Mouse (Mus musculus) CH12.LX (cell line): Measurements from ENCODE around the gene Olfr524. TPM values are rescaled to one million over a fixed set of nuclear protein-coding genes. Genes with fewer than 3 reads are reported as not detected.

ENCODE experiments used
- DNase-seq: peaks from one replicate; pipeline ENCODE4 v3.0.0-alpha.2; 2013; ENCODE audit errors: extremely low read depth
- H3K27ac ChIP-seq: 2 replicates; pipeline ENCODE4 v1.5.1; 2012; ENCODE audit warnings: low read depth, mild to moderate bottlenecking, control low read depth, moderate library complexity; ENCODE audit not compliant: insufficient read depth
- H3K27me3 ChIP-seq: replicated peaks from 2 replicates; pipeline ENCODE3; 2012; ENCODE audit warnings: inconsistent platforms
- H3K36me3 ChIP-seq, 2 experiments: replicated peaks in 1 of 2; 2 replicates each; pipeline versions ENCODE3 to v1.6.1; 2012; ENCODE audit warnings: inconsistent platforms in 1 of 2, low read length in 1 of 2, mild to moderate bottlenecking in 1 of 2, mixed read lengths in 1 of 2, moderate library complexity in 1 of 2; ENCODE audit not compliant: control insufficient read depth in 1 of 2, insufficient read depth in 1 of 2
- H3K4me1 ChIP-seq, 2 experiments: 2 replicates each; pipeline ENCODE4 v1.6.1; 2012; ENCODE audit warnings: inconsistent platforms in 1 of 2, moderate library complexity in 1 of 2; ENCODE audit not compliant: insufficient read depth in 2 of 2, control insufficient read depth in 1 of 2
- H3K4me2 ChIP-seq: 2 replicates; pipeline ENCODE4 v1.6.1; 2012; ENCODE audit warnings: low read depth, mild to moderate bottlenecking, control low read depth; ENCODE audit not compliant: poor library complexity, insufficient read depth, severe bottlenecking
- H3K4me3 ChIP-seq, 3 experiments: fragments of 150-350 bp in 1 of 3; sonication (generic) in 1 of 3; replicated peaks in 1 of 3; 2 replicates each; pipeline versions ENCODE3 to v1.5.1; 2011 to 2012; ENCODE audit warnings: low read depth in 2 of 3, low read length in 2 of 3, mild to moderate bottlenecking in 2 of 3, moderate library complexity in 2 of 3, control low read depth in 1 of 3, improper control_type of control experiment in 1 of 3, inconsistent platforms in 1 of 3, mixed read lengths in 1 of 3; ENCODE audit not compliant: poor library complexity in 1 of 3
- H3K79me2 ChIP-seq: replicated peaks from 2 replicates; pipeline ENCODE4 v1.6.1; 2012; ENCODE audit warnings: mild to moderate bottlenecking, moderate library complexity; ENCODE audit not compliant: control insufficient read depth, poor library complexity, insufficient read depth, severe bottlenecking; ENCODE audit errors: extremely low read depth
- H3K9ac ChIP-seq: 2 replicates; pipeline ENCODE4 v1.6.1; 2012; ENCODE audit warnings: low read depth, mild to moderate bottlenecking, control low read depth, moderate library complexity; ENCODE audit not compliant: insufficient read depth
- H3K9me3 ChIP-seq: replicated peaks from 2 replicates; pipeline ENCODE3; 2012; ENCODE audit warnings: low read length, inconsistent platforms, mixed read lengths
- CHD1 ChIP-seq: IDR thresholded peaks from 2 replicates; pipeline ENCODE4 v1.6.1; 2012; ENCODE audit warnings: low read depth, low read length, improper control_type of control experiment, inconsistent platforms
- CHD2 ChIP-seq: IDR thresholded peaks from 2 replicates; pipeline ENCODE4 v1.6.1; 2011; ENCODE audit warnings: low read length, improper control_type of control experiment
- CTCF ChIP-seq, 2 experiments: IDR thresholded peaks in 1 of 2; conservative IDR thresholded peaks in 1 of 2; 2 replicates each; pipeline ENCODE4 v1.5.1; 2011 to 2012; ENCODE audit warnings: low read depth in 2 of 2, low read length in 2 of 2, improper control_type of control experiment in 1 of 2, inconsistent platforms in 1 of 2, mild to moderate bottlenecking in 1 of 2, moderate library complexity in 1 of 2
- HCFC1 ChIP-seq: IDR thresholded peaks from 2 replicates; pipeline ENCODE4 v1.6.1; 2012; ENCODE audit warnings: low read depth, mild to moderate bottlenecking, inconsistent platforms, low read length, improper control_type of control experiment
- MAFK ChIP-seq: IDR thresholded peaks from 2 replicates; pipeline ENCODE4 v1.6.1; 2011; ENCODE audit warnings: low read length, improper control_type of control experiment; ENCODE audit not compliant: insufficient replicate concordance
- MAZ ChIP-seq: IDR thresholded peaks from 2 replicates; pipeline ENCODE4 v1.6.1; 2012; ENCODE audit warnings: low read depth, mild to moderate bottlenecking, inconsistent platforms, low read length, improper control_type of control experiment, moderate library complexity
- MEF2A ChIP-seq: IDR thresholded peaks from 2 replicates; pipeline ENCODE4 v1.6.1; 2014; ENCODE audit warnings: low read depth, mild to moderate bottlenecking, inconsistent platforms, low read length, improper control_type of control experiment, borderline replicate concordance
- MYC ChIP-seq: IDR thresholded peaks from 2 replicates; pipeline ENCODE4 v1.6.1; 2011; ENCODE audit warnings: low read depth, mild to moderate bottlenecking, improper control_type of control experiment, low read length
- NELFE ChIP-seq: IDR thresholded peaks from 2 replicates; pipeline ENCODE4 v1.6.1; 2011; ENCODE audit warnings: low read depth, low read length, improper control_type of control experiment
- POLR2AphosphoS2 ChIP-seq: IDR thresholded peaks from 2 replicates; pipeline ENCODE4 v1.6.1; 2011; ENCODE audit warnings: low read depth, low read length, improper control_type of control experiment
- RAD21 ChIP-seq: IDR thresholded peaks from 2 replicates; pipeline ENCODE4 v1.6.1; 2011; ENCODE audit warnings: low read depth, mild to moderate bottlenecking, low read length, improper control_type of control experiment, moderate library complexity
- RCOR1 ChIP-seq: conservative IDR thresholded peaks from 2 replicates; pipeline ENCODE4 v1.6.1; 2012; ENCODE audit warnings: low read depth, mild to moderate bottlenecking, inconsistent platforms, low read length, improper control_type of control experiment
- SIN3A ChIP-seq: IDR thresholded peaks from 2 replicates; pipeline ENCODE4 v1.6.1; 2012; ENCODE audit warnings: low read length, improper control_type of control experiment, inconsistent platforms
- SMC3 ChIP-seq: IDR thresholded peaks from 2 replicates; pipeline ENCODE4 v1.6.1; 2011; ENCODE audit warnings: low read depth, low read length, improper control_type of control experiment
- UBTF ChIP-seq: IDR thresholded peaks from 2 replicates; pipeline ENCODE4 v1.6.1; 2012; ENCODE audit warnings: low read depth, mild to moderate bottlenecking, inconsistent platforms, low read length, improper control_type of control experiment, moderate library complexity
- USF1 ChIP-seq: IDR thresholded peaks from 2 replicates; pipeline ENCODE4 v1.6.1; 2014; ENCODE audit warnings: low read depth, mild to moderate bottlenecking, inconsistent platforms, low read length, improper control_type of control experiment
- USF2 ChIP-seq: conservative IDR thresholded peaks from 2 replicates; pipeline ENCODE4 v1.6.1; 2011; ENCODE audit warnings: low read depth, low read length, improper control_type of control experiment
- ZC3H11A ChIP-seq: IDR thresholded peaks from 2 replicates; pipeline ENCODE4 v1.6.1; 2012; ENCODE audit warnings: low read depth, mild to moderate bottlenecking, inconsistent platforms, low read length, improper control_type of control experiment
- ZNF384 ChIP-seq: IDR thresholded peaks from 2 replicates; pipeline ENCODE4 v1.6.1; 2012; ENCODE audit warnings: low read depth, low read length, improper control_type of control experiment, inconsistent platforms
- dilution Hi-C: fragments of 300-500 bp; cut with MboI; formaldehyde crosslinking; loops from 2 replicates; pipeline ENCODE4 v1.14.3; 2020; ENCODE audit warnings: low sequenced_read_pairs; ENCODE audit not compliant: extremely low pct_unique_long_range_greater_than_20kb, extremely low pct_ligation_motif_present
- in situ Hi-C: fragments of 300-500 bp; cut with MboI; formaldehyde crosslinking; loops from 3 replicates; pipeline ENCODE4 v1.14.3; 2019; ENCODE audit warnings: low sequenced_read_pairs, low pct_ligation_motif_present, low pct_unique_long_range_greater_than_20kb, mixed read lengths
- polyA plus RNA-seq: library from polyadenylated mRNA; unstranded; fragments of >175 nt; gene quantifications from 2 replicates; pipeline ENCODE4 v1.2.1, GENCODE M21; 2012; ENCODE audit warnings: low read depth; ENCODE audit not compliant: insufficient read length
- total RNA-seq, 2 experiments: library from RNA; depleted of rRNA; stranded (reverse); fragments of 300-350 nt in 1 of 2; fragments of >200 nt in 1 of 2; gene quantifications; 2 replicates each; pipeline ENCODE4 v1.2.3; 2012 to 2014

Olfr524 gene
- total and polyA plus RNA-seq, 3 experiments = not detected

- H3K9ac ChIP-seq = no peak overlapping the region
- dilution Hi-C loops = no loop called here
These were observed 17.9 kb downstream of the Olfr524 start for GRCm38 (mm10) chr7:140187721-140188390.

GRCm38 (mm10) chr7:140186646-140187620 is 18.8 kb downstream of the Olfr524 start:
- H3K9me3 ChIP-seq = no peaks in the 10 kb centered on the region
- peaks cover 80% of the 10 kb centered on the region for H3K27me3 ChIP-seq
- H3K4me2 ChIP-seq = no peak overlapping the region; the same call in 1 of the 2 replicates
- no peak overlapping the region for H3K27ac ChIP-seq
- no peak overlapping the region for H3K4me3 ChIP-seq
- no peaks in the 10 kb centered on the region for H3K36me3 ChIP-seq
- peak; percentile 10 for DNase-seq
- dilution Hi-C loops = no loop called here
- no peak overlapping the region for H3K9ac ChIP-seq
- no peaks in the 10 kb centered on the region for H3K79me2 ChIP-seq
- H3K4me1 ChIP-seq = 0 out of 4 replicates have a peak, but pooled peaks cover 0 to 3% of the 10 kb centered on the region in 2 experiments
- in situ Hi-C loops = loop anchor here (25.0 kb wide), 1 partner anchor 600 kb away; the partner anchor contains the start of gene Syce1
- TF ChIP-seq RAD21 (peak; percentile 65), USF1 (no peak), HCFC1 (no peak), ZNF384 (no peak), SMC3 (peak; percentile 62), USF2 (no peak), MAFK (no peak), ZC3H11A (no peak), CTCF (conservative IDR thresholded peaks at IDR 0.05 in 1 of 2, IDR thresholded peaks at IDR 0.05 in 1 of 2; ENCODE audit: low read depth in 2 of 2, low read length in 2 of 2) (peak in 1 of 2 experiments; percentile 70; a peak in 2 of 4 replicates), SIN3A (no peak), CHD1 (no peak), NELFE (no peak)

More at GRCm38 (mm10) chr7:140187721-140188390, 17.9 kb downstream of the Olfr524 start:
- no peak overlapping the region for H3K4me2 ChIP-seq
- no peak for TF ChIP-seq USF1
- no peak for TF ChIP-seq MYC
- no peak for TF ChIP-seq USF2
- TF ChIP-seq CHD1 = no peak
- TF ChIP-seq HCFC1 = no peak
- TF ChIP-seq MAFK = no peak
- TF ChIP-seq UBTF = no peak
- TF ChIP-seq CHD2 = no peak
- no peak for TF ChIP-seq MAZ
- no peak for TF ChIP-seq RCOR1
- no peak for TF ChIP-seq POLR2AphosphoS2
- no peak for TF ChIP-seq MEF2A
- no peak for TF ChIP-seq SIN3A
- no peak for TF ChIP-seq CTCF (conservative IDR thresholded peaks at IDR 0.05 in 1 of 2, IDR thresholded peaks at IDR 0.05 in 1 of 2; ENCODE audit: low read depth in 2 of 2, low read length in 2 of 2)
- no peak for TF ChIP-seq ZC3H11A
- TF ChIP-seq, all 38 proteins: peak for 0
- Histone ChIP-seq H3K9me3 (no peaks in the 10 kb centered on the region), H3K4me3 (no peak overlapping the region), H3K36me3 (no peaks in the 10 kb centered on the region), H3K27ac (no peak overlapping the region), H3K27me3 (peaks cover 84% of the 10 kb centered on the region), H3K79me2 (no peaks in the 10 kb centered on the region), H3K4me1 (0 out of 4 replicates have a peak, but pooled peaks cover 0 to 3% of the 10 kb centered on the region in 2 experiments)
- DNase-seq = no peak
- in situ Hi-C loops = loop anchor here (25.0 kb wide), 1 partner anchor 599 kb away; the partner anchor contains the start of gene Syce1
